Mouse (Mus musculus): ENCODE measurements around the gene Rab1a. TPM values are rescaled to one million over a fixed set of nuclear protein-coding genes. Genes with fewer than 3 reads are reported as not detected.
A peak's percentile ranks its signal among the peaks of the same experiment; 100 is the strongest.
"Not testable (repeated sequence)": the region's sequence is repeated elsewhere in the genome, so short reads cannot be mapped to it uniquely, and the experiment has no call there.

Rab1a gene
- polyA plus RNA-seq (2016; fragmentation: Nextera tagmentation; extraction: Ambion mirVana) = 130 and 132 TPM in 2 replicates

- ATAC-seq = peak; percentile 97
- peak within 1 kb of the TSS; percentile 96 for H3K4me3 ChIP-seq
- no peaks in the 10 kb centered on the region for H3K36me3 ChIP-seq
- peak within 1 kb of the TSS; percentile 93 for H3K27ac ChIP-seq
- H3K9ac ChIP-seq = peak within 1 kb of the TSS; percentile 99
- no peaks in the 10 kb centered on the region for H3K9me3 ChIP-seq (replicated peaks)
- H3K4me2 ChIP-seq = peak within 1 kb of the TSS; percentile 80
- no peaks in the 10 kb centered on the region for H3K27me3 ChIP-seq (replicated peaks)
- under 1% methylated on average over 54 of the region's 54 CpGs for WGBS (ENCODE audit: insufficient replicate concordance)
- H3K4me1 ChIP-seq = peaks cover 47% of the 10 kb centered on the region
Measured at GRCm38 (mm10) chr11:20200713-20201575, at the start of gene Rab1a. Rab1a (plus strand) TSS chr11:20201432.

DNA sequence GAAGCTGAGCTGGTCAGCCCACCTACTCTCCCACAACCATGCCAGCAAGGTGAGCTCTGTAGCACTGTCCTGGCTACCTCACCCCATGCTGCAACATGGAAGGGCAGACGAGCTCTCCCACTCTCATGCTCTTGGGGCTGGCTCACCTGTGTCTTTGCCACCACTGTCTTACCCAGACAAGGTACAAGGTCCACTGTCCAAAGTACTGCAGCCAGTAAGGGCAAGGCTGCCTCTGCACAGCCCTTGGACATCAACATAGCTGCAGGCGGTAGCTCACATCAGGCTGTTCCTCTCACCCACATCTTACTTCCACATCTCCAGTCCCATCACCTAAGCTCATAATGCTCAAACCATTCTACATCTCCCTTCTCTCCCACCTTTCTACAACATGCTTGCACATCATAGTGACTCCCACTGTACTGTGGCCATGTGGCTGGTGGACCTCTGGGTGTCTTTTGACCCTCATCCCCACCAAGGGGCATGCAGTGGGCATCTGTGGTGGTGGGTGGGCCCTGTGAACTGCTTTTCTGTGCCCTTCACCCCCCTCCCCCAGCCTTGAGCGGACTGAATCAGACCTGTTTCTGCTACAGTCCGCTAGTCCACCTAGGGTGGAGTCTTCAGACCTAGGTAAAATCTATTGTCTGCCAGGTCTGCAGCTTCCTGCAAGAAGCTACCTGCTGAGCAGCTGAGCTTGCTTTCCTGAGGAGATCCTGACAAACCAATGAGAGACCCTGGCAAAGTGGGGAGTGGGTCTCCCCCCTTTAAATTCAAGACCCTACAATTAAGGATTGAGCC, 48.9 kb upstream of the Rab1a start:
- Histone ChIP-seq H3K9ac (no peak overlapping the region), H3K4me1 (no peaks in the 10 kb centered on the region), H3K4me3 (no peak overlapping the region), H3K27me3 (replicated peaks) (no peaks in the 10 kb centered on the region), H3K4me2 (no peak overlapping the region), H3K9me3 (replicated peaks) (no peaks in the 10 kb centered on the region), H3K27ac (no peak overlapping the region), H3K36me3 (no peaks in the 10 kb centered on the region)
- no peak for ATAC-seq
- WGBS (ENCODE audit: insufficient replicate concordance) = 70% methylated on average over 4 of the region's 4 CpGs

DNA sequence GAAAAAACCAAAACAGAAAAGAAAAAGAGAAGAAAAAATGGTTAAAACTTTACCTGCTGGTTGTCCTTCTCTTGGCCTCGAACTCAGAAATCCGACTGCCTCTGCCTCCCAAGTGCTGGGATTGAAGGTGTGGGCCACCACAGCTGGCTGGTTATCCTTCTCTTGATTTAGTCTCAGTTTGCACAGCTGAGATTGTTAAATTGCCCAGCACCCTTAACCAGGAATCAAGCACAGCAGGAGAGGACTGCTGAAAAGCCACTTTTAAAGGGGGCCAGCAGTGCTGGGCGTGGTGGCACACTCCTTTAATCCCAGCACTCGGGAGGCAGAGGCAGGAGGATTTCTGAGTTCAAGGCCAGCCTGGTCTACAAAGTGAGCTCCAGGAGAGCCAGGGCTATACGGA, 47.7 kb upstream of the Rab1a start:
- H3K4me2 ChIP-seq; H3K36me3 ChIP-seq; H3K9ac ChIP-seq; H3K27ac ChIP-seq; H3K9me3 ChIP-seq (replicated peaks); H3K4me1 ChIP-seq; ATAC-seq; H3K4me3 ChIP-seq; H3K27me3 ChIP-seq (replicated peaks): not testable (repeated sequence)
- 65% methylated on average over 5 of the region's 5 CpGs for WGBS (ENCODE audit: insufficient replicate concordance)

GRCm38 (mm10) chr11:20158879-20159278, 42.4 kb upstream of the Rab1a start:
- ATAC-seq = no peak
- Histone ChIP-seq H3K27me3 (replicated peaks) (no peaks in the 10 kb centered on the region), H3K4me2 (no peak overlapping the region), H3K36me3 (no peaks in the 10 kb centered on the region), H3K4me1 (no peaks in the 10 kb centered on the region), H3K4me3 (no peak overlapping the region), H3K27ac (no peak overlapping the region), H3K9ac (no peak overlapping the region), H3K9me3 (replicated peaks) (no peaks in the 10 kb centered on the region)

GRCm38 (mm10) chr11:20164979-20165867, 36.0 kb upstream of the Rab1a start:
- H3K4me3 ChIP-seq = no peak overlapping the region
- H3K27me3 ChIP-seq (replicated peaks) = no peaks in the 10 kb centered on the region
- H3K4me1 ChIP-seq = no peaks in the 10 kb centered on the region
- H3K36me3 ChIP-seq = no peaks in the 10 kb centered on the region
- WGBS (ENCODE audit: insufficient replicate concordance) = 45% methylated on average over 4 of the region's 4 CpGs
- ATAC-seq = no peak
- no peak overlapping the region for H3K9ac ChIP-seq
- H3K27ac ChIP-seq = no peak overlapping the region
- H3K9me3 ChIP-seq (replicated peaks) = no peaks in the 10 kb centered on the region
- H3K4me2 ChIP-seq = no peak overlapping the region

DNA sequence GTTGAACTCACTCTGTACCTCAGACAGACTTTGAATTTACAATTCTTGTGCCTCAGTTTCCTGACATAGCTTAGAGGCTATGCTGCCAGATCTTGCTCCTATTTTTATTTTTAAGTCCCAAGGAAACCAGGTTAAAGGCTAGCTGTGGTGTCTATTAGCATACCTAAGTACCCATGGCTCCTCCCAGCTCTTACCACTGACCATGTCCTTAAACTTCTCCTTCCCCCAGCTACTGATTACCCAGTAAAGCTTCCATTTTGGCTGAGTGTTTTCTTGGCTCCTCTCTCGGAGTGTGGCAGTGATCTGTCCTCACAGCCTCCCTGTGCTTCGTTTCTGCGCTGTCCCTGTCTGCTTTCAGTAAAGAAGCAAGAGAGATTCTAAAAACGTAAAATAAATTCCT, 35.2 kb upstream of the Rab1a start:
- no peak for ATAC-seq
- H3K9ac ChIP-seq = no peak overlapping the region
- 76% methylated on average over 4 of the region's 4 CpGs for whole genome bisulfite sequencing (ENCODE audit: insufficient replicate concordance)
- H3K27ac ChIP-seq = no peak overlapping the region
- H3K4me2 ChIP-seq = no peak overlapping the region
- H3K4me1 ChIP-seq = no peaks in the 10 kb centered on the region
- H3K36me3 ChIP-seq = no peaks in the 10 kb centered on the region
- H3K4me3 ChIP-seq = no peak overlapping the region
- H3K9me3 ChIP-seq (replicated peaks) = no peaks in the 10 kb centered on the region
- no peaks in the 10 kb centered on the region for H3K27me3 ChIP-seq (replicated peaks)

DNA sequence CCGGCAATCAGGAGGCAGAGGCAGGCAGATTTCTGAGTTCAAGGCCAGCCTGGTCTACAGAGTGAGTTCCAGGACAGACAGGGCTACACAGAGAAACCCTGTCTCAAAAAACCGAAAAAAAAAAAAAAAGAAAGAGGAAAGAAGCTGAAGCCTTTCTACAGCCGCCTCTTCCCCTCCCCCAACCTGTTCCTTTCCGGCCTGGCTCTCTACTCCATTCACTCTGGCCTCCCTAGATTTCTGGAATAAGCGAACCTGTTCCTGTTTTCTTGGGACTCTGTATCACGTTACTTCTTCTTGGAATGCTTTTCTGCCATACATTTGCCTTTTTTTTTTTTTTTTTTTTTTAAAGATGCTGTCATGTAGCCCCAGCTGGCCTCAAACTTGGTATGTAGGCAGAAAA, 34.8 kb upstream of the Rab1a start:
- not testable (repeated sequence) for H3K4me1 ChIP-seq

GRCm38 (mm10) chr11:20168972-20169371, 32.3 kb upstream of the Rab1a start:
- Histone ChIP-seq H3K4me3 (no peak overlapping the region), H3K4me2 (no peak overlapping the region), H3K27me3 (replicated peaks) (no peaks in the 10 kb centered on the region), H3K4me1 (no peaks in the 10 kb centered on the region), H3K27ac (no peak overlapping the region), H3K9ac (no peak overlapping the region), H3K36me3 (no peaks in the 10 kb centered on the region), H3K9me3 (replicated peaks) (no peaks in the 10 kb centered on the region)
- no peak for ATAC-seq
- WGBS (ENCODE audit: insufficient replicate concordance) = 47% methylated on average over 11 of the region's 11 CpGs

More for the DNA sequence above, 34.8 kb upstream of the Rab1a start:
- 53% methylated on average over 6 of the region's 6 CpGs for WGBS (ENCODE audit: insufficient replicate concordance)
- H3K4me3 ChIP-seq; H3K9me3 ChIP-seq (replicated peaks); ATAC-seq; H3K36me3 ChIP-seq; H3K4me2 ChIP-seq; H3K27me3 ChIP-seq (replicated peaks); H3K9ac ChIP-seq; H3K27ac ChIP-seq: not testable (repeated sequence)

DNA sequence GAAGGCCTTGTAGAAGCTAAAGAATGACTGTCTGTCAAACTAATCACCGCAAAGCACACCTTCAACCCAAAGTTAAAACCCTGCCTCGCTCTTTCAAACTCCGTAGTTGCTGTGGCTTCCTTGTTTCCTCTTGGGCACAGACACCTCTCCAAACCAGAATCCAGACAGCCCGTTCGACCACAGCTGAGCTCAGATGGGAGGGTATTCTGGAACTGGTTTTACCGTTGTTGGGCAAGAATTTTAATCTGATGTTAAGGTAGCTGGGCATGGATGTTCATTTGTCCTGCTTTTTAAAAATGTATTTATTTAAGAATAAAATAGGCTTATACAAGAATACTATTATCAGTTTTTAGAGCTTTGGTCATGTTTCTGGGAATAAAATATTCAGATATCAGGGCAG, 14.0 kb upstream of the Rab1a start:
- H3K27me3 ChIP-seq (replicated peaks) = no peaks in the 10 kb centered on the region
- no peaks in the 10 kb centered on the region for H3K36me3 ChIP-seq
- no peak overlapping the region for H3K4me3 ChIP-seq
- H3K9ac ChIP-seq = no peak overlapping the region
- H3K4me2 ChIP-seq = no peak overlapping the region
- no peaks in the 10 kb centered on the region for H3K4me1 ChIP-seq
- 52% methylated on average over 6 of the region's 6 CpGs for WGBS (ENCODE audit: insufficient replicate concordance)
- no peaks in the 10 kb centered on the region for H3K9me3 ChIP-seq (replicated peaks)
- no peak overlapping the region for H3K27ac ChIP-seq
- ATAC-seq = no peak

DNA sequence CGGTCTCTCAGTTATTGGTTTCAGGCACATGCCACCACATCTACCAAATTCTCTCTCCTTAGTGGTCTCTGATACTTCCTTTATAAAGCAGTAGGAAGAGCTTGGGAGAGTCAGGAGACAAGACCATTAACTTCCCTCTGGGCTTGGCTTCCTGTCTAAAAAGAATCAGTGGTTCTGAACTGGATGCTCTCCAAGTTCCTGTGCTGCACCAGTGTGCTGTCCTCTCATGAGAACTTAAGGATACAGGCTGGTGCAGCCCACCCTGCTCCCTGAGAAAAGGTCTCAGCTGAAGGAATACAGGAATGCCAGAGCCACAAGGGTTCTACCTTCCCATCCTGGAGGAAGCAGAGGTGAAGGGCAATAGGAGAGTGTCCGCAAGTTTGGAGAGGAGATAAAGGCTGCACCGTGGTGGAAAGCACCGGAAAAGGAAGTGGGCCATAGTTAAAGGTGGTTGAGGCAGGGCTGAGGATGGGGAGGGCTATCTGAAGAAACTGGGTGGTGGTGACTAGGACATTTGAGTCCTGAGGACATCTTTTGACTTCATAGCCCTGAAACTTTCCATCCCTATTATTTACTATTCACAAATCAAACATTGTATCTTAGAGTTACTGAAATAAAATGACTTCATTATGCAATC, 8.0 kb upstream of the Rab1a start:
- H3K36me3 ChIP-seq = no peaks in the 10 kb centered on the region
- 34% methylated on average over 4 of the region's 4 CpGs for WGBS (ENCODE audit: insufficient replicate concordance)
- no peaks in the 10 kb centered on the region for H3K27me3 ChIP-seq (replicated peaks)
- no peak for ATAC-seq
- no peaks in the 10 kb centered on the region for H3K9me3 ChIP-seq (replicated peaks)
- H3K9ac ChIP-seq = no peak overlapping the region
- peaks cover 3% of the 10 kb centered on the region; the same call in 1 of the 2 replicates for H3K4me1 ChIP-seq
- H3K4me3 ChIP-seq = no peak overlapping the region
- H3K4me2 ChIP-seq = no peak overlapping the region
- no peak overlapping the region for H3K27ac ChIP-seq

GRCm38 (mm10) chr11:20201661-20202101, 449 bp downstream of the Rab1a start:
- H3K36me3 ChIP-seq = no peaks in the 10 kb centered on the region
- WGBS (ENCODE audit: insufficient replicate concordance) = under 1% methylated on average over 40 of the region's 40 CpGs
- no peaks in the 10 kb centered on the region for H3K27me3 ChIP-seq (replicated peaks)
- H3K9ac ChIP-seq = peak overlapping the region; percentile 99
- peaks cover 51% of the 10 kb centered on the region for H3K4me1 ChIP-seq
- peak overlapping the region; percentile 96 for H3K4me3 ChIP-seq
- peak; percentile 3 for ATAC-seq
- H3K4me2 ChIP-seq = peak overlapping the region; percentile 80
- H3K9me3 ChIP-seq (replicated peaks) = no peaks in the 10 kb centered on the region
- peak overlapping the region; percentile 93 for H3K27ac ChIP-seq

Data from liver, embryonic 12.5 days (tissue).